Mouse (Mus musculus) layer of hippocampus, adult 9-10 months (tissue): Measurements from ENCODE around the gene Mbtps1.
A peak's percentile ranks its signal among the peaks of the same experiment; 100 is the strongest.

Experiments used
- DNase-seq: peaks from one replicate; pipeline ENCODE4 v3.0.0; 2022; ENCODE audit warnings: low spot score

Gene Mbtps1

DNA sequence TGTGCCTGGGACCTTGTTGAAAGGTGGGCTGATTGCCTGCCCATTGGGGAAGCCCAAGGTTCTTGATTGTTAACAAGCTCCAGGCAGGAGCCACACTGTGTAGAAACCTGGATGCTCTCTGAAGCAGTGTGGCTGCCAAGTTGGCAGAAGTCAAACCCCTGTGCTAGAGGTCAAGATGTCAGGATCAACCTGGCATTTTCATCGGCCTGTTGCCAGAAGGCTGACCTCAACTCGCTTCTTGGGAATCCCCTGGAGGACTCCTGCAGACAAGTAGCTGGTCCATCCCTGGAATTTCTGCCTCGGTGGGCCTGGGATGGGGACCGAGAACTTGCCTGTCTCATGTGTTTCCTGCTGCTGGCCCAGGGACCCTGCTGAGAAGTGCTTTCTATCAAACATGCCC, 56.4 kb downstream of the Mbtps1 start:
- no peak for DNase-seq

- DNase-seq: no peak
Measured at GRCm38 (mm10) chr8:119501598-119501997, 56.9 kb downstream of the Mbtps1 start, which contains the start of gene Slc38a8. Slc38a8 (minus strand) TSS chr8:119501698.

- no peak for DNase-seq
Measured at GRCm38 (mm10) chr8:119499836-119500235, 58.7 kb downstream of the Mbtps1 start.

GRCm38 (mm10) chr8:119496848-119497247, 61.7 kb downstream of the Mbtps1 start:
- DNase-seq: peak; percentile 22

- no peak for DNase-seq
Measured at GRCm38 (mm10) chr8:119487093-119487492, 71.4 kb downstream of the Mbtps1 start.

- no peak for DNase-seq
Measured at GRCm38 (mm10) chr8:119484145-119484896, 74.2 kb downstream of the Mbtps1 start.

GRCm38 (mm10) chr8:119478684-119479083, 79.9 kb downstream of the Mbtps1 start:
- DNase-seq: no peak

- no peak for DNase-seq
Measured at GRCm38 (mm10) chr8:119468091-119468490, 90.4 kb downstream of the Mbtps1 start.

- no peak for DNase-seq
Measured at GRCm38 (mm10) chr8:119466794-119467193, 91.7 kb downstream of the Mbtps1 start.

- DNase-seq: no peak
Measured at GRCm38 (mm10) chr8:119466105-119466504, 92.4 kb downstream of the Mbtps1 start.

GRCm38 (mm10) chr8:119463709-119464108, 94.8 kb downstream of the Mbtps1 start:
- no peak for DNase-seq

- no peak for DNase-seq
Measured at GRCm38 (mm10) chr8:119461356-119461755, 97.2 kb downstream of the Mbtps1 start.

DNA sequence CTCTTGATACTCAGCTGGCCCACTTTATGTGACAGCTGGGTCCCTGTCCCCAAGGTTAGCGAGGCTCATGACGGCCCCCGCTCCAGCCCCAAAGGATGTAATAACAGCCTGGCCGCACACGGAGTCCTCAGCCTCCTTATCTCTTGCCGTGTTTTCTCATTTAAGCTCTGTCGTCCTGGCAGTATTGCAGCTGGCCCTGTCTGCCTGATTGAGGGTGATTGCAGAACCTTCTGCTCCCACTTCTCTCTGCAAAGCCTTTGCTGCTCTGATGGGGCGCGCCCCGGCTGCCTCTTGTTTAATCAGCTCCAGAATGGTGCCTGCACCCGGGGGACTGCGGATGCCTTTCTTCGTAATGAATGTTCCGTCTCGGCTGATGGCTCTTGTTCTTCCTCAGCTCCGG, 98.8 kb downstream of the Mbtps1 start:
- no peak for DNase-seq
